In genomic region chr17:47626031-47626430, GRCm38 (mm10) we compare ENCODE assay signal across 20 mouse cellular contexts.
"Had no signal": no experiment of that assay in that cellular context is flagged by ENCODE, and none has a peak within 500 bp of the region (broad histone marks: within the 10 kb centered on the region; RNA-seq: fewer than 3 reads in every experiment).

No protein-coding gene starts in this region.

- H3K4me3 ChIP-seq: heart, adult 2 months; heart, embryonic 10.5 days; heart, embryonic 12.5 days; hindbrain, embryonic 10.5 days; hindbrain, embryonic 12.5 days; intestine, embryonic 15.5 days; left cerebral cortex, adult 2 months; limb, embryonic 10.5 days; limb, embryonic 12.5 days had no signal

- DNase-seq: gastrocnemius, postnatal 25 days; heart, adult 2 months; heart, postnatal 10 days; heart, postnatal 4 days; kidney, adult 18-20 months; kidney, adult 8-10 months; kidney, postnatal 10 days; kidney, postnatal 25 days; kidney, postnatal 4 days; layer of hippocampus, adult 9-11 months; layer of hippocampus, postnatal 36 days; liver had no signal
